Mouse (Mus musculus) lung, embryonic 15.5 days (tissue): ENCODE data around the gene Nyap2. TPM values are rescaled to one million over a fixed set of nuclear protein-coding genes. Genes with fewer than 3 reads are reported as not detected.
"Not testable (repeated sequence)": the region's sequence is repeated elsewhere in the genome, so short reads cannot be mapped to it uniquely, and the experiment has no call there.

ENCODE experiments used
- ATAC-seq: fragments of 200-750 bp; cut with Nextera tagmentation; 2 replicates; pipeline ENCODE4 v1.8.0; 2017; ENCODE audit warnings: moderate number of reproducible peaks, borderline replicate concordance; ENCODE audit not compliant: low FRiP score, low TSS enrichment; ENCODE audit errors: extremely low read depth
- H3K27ac ChIP-seq: fragments of 300-500 bp; sonication (generic); 2 replicates; pipeline ENCODE4 v1.5.1; 2015; ENCODE audit warnings: moderate library complexity, mild to moderate bottlenecking, inconsistent platforms
- H3K27me3 ChIP-seq: fragments of 300-500 bp; sonication (generic); 2 replicates; pipeline ENCODE4 v1.6.1; 2015; ENCODE audit warnings: inconsistent platforms
- H3K36me3 ChIP-seq: fragments of 300-500 bp; sonication (generic); 2 replicates; pipeline ENCODE4 v1.6.1; 2015; ENCODE audit warnings: inconsistent platforms
- H3K4me1 ChIP-seq: fragments of 300-500 bp; sonication (generic); 2 replicates; pipeline ENCODE4 v1.6.1; 2015; ENCODE audit warnings: inconsistent platforms
- H3K4me2 ChIP-seq: fragments of 300-500 bp; sonication (generic); 2 replicates; pipeline ENCODE4 v1.6.1; 2015; ENCODE audit warnings: inconsistent platforms, mild to moderate bottlenecking, moderate library complexity
- H3K4me3 ChIP-seq: fragments of 300-500 bp; sonication (generic); 2 replicates; pipeline ENCODE4 v1.5.1; 2015; ENCODE audit warnings: mild to moderate bottlenecking, inconsistent platforms
- H3K9ac ChIP-seq: fragments of 300-500 bp; sonication (generic); 2 replicates; pipeline ENCODE4 v1.6.1; 2015; ENCODE audit warnings: inconsistent platforms
- H3K9me3 ChIP-seq: fragments of 300-500 bp; sonication (generic); 2 replicates; pipeline ENCODE4 v1.6.1; 2016; ENCODE audit warnings: inconsistent platforms
- WGBS: fragments of 180-500 bp; shearing (Covaris S2); methylation state at CpG from one replicate; pipeline ENCODE4 v1.1.7; 2015; 5-methylcytosine and 5-hydroxymethylcytosine counted together
- polyA plus RNA-seq: library from polyadenylated mRNA; unstranded; fragments of >200 nt; fragmentation: Nextera tagmentation; extraction: Ambion mirVana; gene quantifications from 2 replicates; pipeline ENCODE4 v1.2.1, GENCODE M21; 2015

Gene Nyap2
- polyA plus RNA-seq, 1 experiment from 2014 or later = 0.25 TPM

DNA sequence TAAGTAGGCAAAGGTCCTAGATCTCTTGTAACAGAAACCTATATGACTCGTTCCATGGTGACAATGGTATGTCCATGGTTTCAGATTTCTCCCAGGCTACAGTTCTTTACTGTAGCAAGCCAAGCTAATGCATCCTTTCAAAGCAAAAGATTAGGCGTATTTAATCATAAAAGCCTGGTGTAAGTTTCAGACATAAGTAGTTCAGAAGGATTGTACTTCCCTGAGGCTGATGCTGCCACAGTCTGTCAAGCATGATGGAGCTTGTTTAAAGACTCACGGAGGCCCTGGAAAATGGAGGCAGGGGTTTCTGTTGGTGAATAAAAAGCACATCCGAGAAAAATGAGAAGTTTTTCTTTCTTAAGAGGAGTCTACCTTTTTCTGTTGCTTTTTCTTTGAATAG is 134.7 kb downstream of the Nyap2 start:
- no peak overlapping the region for H3K4me2 ChIP-seq
- no peak overlapping the region for H3K4me3 ChIP-seq
- no peaks in the 10 kb centered on the region for H3K27me3 ChIP-seq
- H3K9me3 ChIP-seq = no peaks in the 10 kb centered on the region
- H3K36me3 ChIP-seq = no peaks in the 10 kb centered on the region
- H3K4me1 ChIP-seq = no peaks in the 10 kb centered on the region
- WGBS = 60% methylated on average over 4 of the region's 4 CpGs
- no peak for ATAC-seq
- no peak overlapping the region for H3K27ac ChIP-seq
- no peak overlapping the region for H3K9ac ChIP-seq

DNA sequence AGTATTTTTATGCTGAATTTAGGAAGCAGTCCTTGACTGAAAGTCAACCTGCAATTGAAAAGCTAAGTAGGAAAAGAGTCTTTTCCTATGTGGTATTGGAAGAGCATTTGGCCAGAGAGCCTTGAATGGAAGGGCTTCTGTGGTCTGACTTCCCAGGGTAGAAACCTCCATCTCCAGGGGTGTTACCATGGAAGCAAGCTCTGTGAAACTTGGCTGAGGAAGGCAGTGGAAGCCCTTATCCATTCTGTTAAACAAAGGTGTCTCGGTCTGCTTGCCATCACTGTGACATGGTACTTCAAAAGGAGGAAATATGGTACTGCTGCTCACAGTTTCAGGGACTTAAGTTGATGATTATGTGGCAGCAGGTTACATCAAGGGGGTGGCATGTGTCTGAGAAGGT is 143.0 kb downstream of the Nyap2 start:
- no peak for ATAC-seq
- no peaks in the 10 kb centered on the region for H3K4me1 ChIP-seq
- 63% methylated on average over 1 of the region's 1 CpGs for WGBS

DNA sequence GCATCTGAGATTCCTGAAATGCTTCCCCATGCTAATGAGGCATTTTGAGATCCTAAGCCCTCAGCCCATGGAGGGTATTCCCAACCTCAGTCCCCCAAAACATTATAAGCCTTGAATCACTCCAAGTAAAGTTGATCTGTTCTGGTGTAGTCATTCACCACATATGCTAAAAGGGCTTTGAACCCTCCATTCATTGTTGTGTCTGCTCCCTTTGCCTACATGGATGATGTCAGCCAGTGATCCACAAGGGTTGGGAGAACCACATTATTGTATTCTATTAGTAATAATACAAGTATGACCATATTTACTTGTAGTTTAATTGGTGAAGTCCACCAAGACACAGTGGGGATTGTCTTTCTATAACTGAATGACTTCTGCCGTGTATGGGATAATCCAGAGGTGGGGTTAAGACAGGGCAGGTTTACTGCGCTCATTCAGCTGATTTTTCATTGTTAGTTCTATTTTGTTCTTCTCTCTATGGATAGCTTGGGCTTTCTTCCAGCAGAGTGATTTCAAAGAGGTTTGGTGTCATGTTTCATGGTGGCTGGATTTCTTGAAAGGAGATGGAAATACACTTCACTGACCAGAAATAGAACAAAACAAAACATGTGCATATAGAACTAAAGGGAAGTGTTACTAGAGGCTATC is 155.1 kb downstream of the Nyap2 start:
- WGBS = 59% methylated on average over 2 of the region's 2 CpGs

More for the DNA sequence above, 143.0 kb downstream of the Nyap2 start:
- Histone ChIP-seq H3K9ac (no peak overlapping the region), H3K36me3 (no peaks in the 10 kb centered on the region), H3K4me2 (no peak overlapping the region), H3K9me3 (no peaks in the 10 kb centered on the region), H3K27ac (no peak overlapping the region), H3K4me3 (no peak overlapping the region), H3K27me3 (no peaks in the 10 kb centered on the region)

DNA sequence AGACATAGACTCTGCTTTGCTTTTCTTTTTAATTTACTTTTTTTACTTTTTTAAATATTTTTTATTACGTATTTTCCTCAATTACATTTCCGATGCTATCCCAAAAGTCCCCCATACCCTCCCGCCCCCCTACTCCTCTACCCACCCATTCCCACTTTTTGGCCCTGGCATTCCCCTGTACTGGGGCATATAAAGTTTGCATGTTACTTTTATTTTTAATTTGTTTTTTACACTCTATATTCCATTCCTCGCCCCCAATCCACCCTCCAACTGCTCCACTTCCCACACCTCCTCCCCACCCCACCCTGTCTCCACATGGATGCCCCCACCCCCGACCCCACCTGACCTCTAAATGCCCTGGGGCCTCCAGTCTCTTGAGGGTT is 155.6 kb downstream of the Nyap2 start:
- not testable (repeated sequence) for ATAC-seq, H3K27ac ChIP-seq
- WGBS = 83% methylated on average over 5 of the region's 5 CpGs

More for the DNA sequence above, 155.1 kb downstream of the Nyap2 start:
- H3K27ac ChIP-seq = no peak overlapping the region
- no peaks in the 10 kb centered on the region for H3K27me3 ChIP-seq
- H3K4me2 ChIP-seq = no peak overlapping the region
- H3K9me3 ChIP-seq = no peaks in the 10 kb centered on the region
- H3K4me1 ChIP-seq = no peaks in the 10 kb centered on the region
- ATAC-seq = no peak
- H3K36me3 ChIP-seq = no peaks in the 10 kb centered on the region
- H3K4me3 ChIP-seq = no peak overlapping the region
- H3K9ac ChIP-seq = no peak overlapping the region

DNA sequence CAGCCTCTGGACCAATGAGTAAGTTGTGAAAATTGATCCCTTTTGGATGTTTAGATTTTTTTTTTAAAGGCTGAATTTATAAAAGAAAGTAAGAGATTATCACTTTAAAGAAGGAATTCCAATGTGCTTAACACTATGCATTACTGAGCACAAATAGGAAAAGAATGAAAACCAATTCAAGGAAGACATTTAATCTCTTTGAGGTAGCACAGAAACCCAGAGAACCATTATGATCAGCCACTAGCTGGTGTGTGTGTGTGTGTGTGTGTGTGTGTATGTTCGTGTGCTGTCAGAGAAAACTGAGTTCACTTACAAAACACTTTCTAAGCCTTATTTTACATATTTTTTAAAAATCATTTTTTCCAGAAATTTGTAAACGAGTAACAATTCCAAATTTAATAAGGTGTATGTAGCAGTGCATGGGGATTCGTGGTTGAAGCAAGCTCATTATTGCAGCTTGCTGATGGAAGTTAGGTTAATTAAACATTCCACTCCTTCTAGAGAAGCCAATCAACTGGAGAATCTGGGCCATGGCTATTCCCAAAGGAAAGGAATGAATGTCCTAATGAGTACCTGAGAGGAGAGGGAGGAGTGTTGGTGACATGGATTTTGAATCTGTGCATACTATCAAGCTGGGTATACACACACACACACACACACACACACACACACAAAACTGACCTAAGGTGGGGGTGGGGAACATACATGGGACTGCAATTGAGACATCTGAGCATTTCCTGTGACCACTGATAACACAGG is 171.9 kb downstream of the Nyap2 start:
- Histone ChIP-seq H3K4me3 (no peak overlapping the region), H3K27me3 (no peaks in the 10 kb centered on the region), H3K4me1 (no peaks in the 10 kb centered on the region), H3K4me2 (no peak overlapping the region), H3K36me3 (no peaks in the 10 kb centered on the region), H3K9ac (no peak overlapping the region), H3K27ac (no peak overlapping the region), H3K9me3 (no peaks in the 10 kb centered on the region)
- ATAC-seq = no peak
- WGBS = 67% methylated on average over 3 of the region's 3 CpGs

More for the DNA sequence above, 155.6 kb downstream of the Nyap2 start:
- H3K36me3 ChIP-seq, H3K9ac ChIP-seq, H3K4me2 ChIP-seq, H3K4me3 ChIP-seq, H3K27me3 ChIP-seq, H3K9me3 ChIP-seq, H3K4me1 ChIP-seq: not testable (repeated sequence)

DNA sequence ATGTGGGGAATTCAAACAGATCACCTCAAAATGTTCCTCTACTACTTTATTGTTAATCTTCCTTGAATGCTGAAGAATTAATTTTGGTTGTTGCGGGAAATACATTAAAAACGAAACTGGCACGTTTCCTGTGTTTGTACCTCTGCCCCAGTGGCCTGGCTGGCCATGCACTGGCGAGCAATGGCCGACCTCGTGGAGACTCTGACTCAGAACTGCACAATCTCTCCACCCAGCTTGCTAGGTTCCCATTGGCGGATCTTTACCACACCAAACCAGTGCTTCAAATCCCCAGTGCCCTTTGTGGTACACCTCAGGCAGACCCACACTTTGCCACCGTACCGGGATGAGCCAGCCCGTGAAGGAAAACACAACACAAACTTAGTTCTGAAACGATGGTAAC is 173.3 kb downstream of the Nyap2 start:
- ATAC-seq = no peak
- H3K27ac ChIP-seq = no peak overlapping the region
- H3K4me2 ChIP-seq = no peak overlapping the region
- H3K27me3 ChIP-seq = no peaks in the 10 kb centered on the region
- no peaks in the 10 kb centered on the region for H3K4me1 ChIP-seq
- H3K4me3 ChIP-seq = no peak overlapping the region
- no peaks in the 10 kb centered on the region for H3K36me3 ChIP-seq
- 86% methylated on average over 11 of the region's 11 CpGs for WGBS
- H3K9ac ChIP-seq = no peak overlapping the region
- H3K9me3 ChIP-seq = no peaks in the 10 kb centered on the region

DNA sequence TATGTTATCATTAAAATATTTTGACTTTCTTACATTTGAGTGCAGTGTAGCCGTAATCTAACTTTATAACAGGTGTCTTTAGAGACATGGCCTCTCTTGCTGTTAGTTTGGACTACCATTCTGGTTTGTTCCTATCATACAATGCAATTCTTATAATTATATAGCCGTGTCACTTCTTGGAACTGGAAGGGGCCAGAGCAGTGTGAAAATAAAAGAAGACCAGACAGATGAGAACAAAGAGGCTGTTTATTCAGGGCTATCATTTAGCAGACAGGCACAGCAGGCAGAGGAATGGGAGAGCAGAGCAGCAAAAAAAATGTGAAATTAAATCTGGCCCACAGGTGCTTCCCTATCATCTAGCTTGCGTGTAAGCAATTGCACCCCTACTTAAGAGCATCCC is 189.7 kb downstream of the Nyap2 start:
- Histone ChIP-seq H3K9me3 (no peaks in the 10 kb centered on the region), H3K27me3 (no peaks in the 10 kb centered on the region), H3K4me1 (no peaks in the 10 kb centered on the region), H3K4me3 (no peak overlapping the region), H3K4me2 (no peak overlapping the region), H3K27ac (no peak overlapping the region), H3K9ac (no peak overlapping the region), H3K36me3 (no peaks in the 10 kb centered on the region)
- WGBS = 70% methylated on average over 3 of the region's 3 CpGs
- ATAC-seq = no peak

DNA sequence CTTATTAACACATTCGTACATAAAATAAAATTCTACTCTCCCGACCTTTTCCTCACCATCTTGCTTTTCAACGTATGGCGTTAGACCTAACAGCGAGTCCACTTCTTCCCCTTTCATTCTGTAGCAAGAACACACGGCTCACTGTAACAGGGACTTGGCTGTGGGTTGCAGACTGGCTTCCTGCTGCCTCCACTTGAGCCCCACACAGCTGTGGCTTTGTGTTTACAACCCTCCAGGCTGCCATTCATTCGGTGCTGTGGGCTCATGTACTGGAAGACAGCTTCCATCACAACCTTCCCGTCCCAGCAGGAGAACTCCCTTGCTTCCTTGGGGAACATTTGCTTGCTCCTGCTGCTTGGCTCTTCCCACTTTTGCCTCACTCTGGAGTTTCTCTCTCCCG is 204.2 kb downstream of the Nyap2 start:
- Histone ChIP-seq H3K36me3 (no peaks in the 10 kb centered on the region), H3K4me2 (no peak overlapping the region), H3K27me3 (no peaks in the 10 kb centered on the region), H3K4me3 (no peak overlapping the region), H3K27ac (no peak overlapping the region), H3K4me1 (no peaks in the 10 kb centered on the region), H3K9ac (no peak overlapping the region), H3K9me3 (no peaks in the 10 kb centered on the region)
- no peak for ATAC-seq
- 47% methylated on average over 9 of the region's 9 CpGs for WGBS

DNA sequence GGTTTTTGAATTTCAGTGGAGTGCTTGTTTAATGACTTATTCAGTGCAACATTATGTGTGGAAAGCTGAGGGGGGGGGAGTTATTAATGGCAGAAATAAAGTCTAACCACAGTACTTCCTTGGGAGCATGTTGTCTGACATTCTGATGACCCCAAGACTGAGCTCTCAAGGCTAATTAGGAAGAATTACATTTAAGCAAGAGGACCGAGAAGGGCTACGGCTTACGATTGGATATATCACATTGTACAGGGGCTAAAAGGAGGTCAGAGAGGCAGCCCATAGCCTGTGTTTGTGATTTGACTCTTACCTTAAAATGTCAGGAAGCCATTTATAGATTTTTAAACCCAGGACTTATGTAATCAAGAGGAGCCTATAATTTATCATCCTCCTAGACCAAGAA is 208.9 kb downstream of the Nyap2 start:
- Histone ChIP-seq H3K9me3 (no peaks in the 10 kb centered on the region), H3K36me3 (no peaks in the 10 kb centered on the region), H3K9ac (no peak overlapping the region), H3K4me2 (no peak overlapping the region), H3K27ac (no peak overlapping the region), H3K4me1 (no peaks in the 10 kb centered on the region), H3K4me3 (no peak overlapping the region), H3K27me3 (no peaks in the 10 kb centered on the region)
- WGBS = 59% methylated on average over 3 of the region's 3 CpGs
- ATAC-seq = no peak

DNA sequence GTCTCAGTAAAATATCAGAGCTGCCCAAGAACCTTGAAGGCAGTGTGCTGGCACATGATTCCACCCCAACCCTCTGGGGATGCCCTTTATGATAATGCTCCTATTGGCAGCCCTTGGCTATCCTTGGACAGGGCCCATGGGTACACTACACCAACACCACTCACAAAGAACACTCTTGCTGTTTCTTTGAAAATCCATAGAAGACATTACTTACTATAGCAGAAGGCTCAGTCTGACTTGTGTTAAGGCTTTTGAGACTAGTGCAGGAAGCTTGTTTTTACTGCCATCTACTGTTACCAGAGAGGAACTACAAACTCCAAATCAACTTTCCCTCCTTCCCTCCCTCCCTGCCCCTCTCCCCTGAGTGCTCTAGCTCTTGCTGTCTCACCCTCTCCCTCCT is 210.3 kb downstream of the Nyap2 start:
- no peaks in the 10 kb centered on the region for H3K4me1 ChIP-seq
- H3K36me3 ChIP-seq = no peaks in the 10 kb centered on the region
- no peaks in the 10 kb centered on the region for H3K27me3 ChIP-seq
- H3K4me2 ChIP-seq = no peak overlapping the region
- no peak for ATAC-seq
- no peak overlapping the region for H3K27ac ChIP-seq
- H3K4me3 ChIP-seq = no peak overlapping the region
- no peak overlapping the region for H3K9ac ChIP-seq
- no peaks in the 10 kb centered on the region for H3K9me3 ChIP-seq

DNA sequence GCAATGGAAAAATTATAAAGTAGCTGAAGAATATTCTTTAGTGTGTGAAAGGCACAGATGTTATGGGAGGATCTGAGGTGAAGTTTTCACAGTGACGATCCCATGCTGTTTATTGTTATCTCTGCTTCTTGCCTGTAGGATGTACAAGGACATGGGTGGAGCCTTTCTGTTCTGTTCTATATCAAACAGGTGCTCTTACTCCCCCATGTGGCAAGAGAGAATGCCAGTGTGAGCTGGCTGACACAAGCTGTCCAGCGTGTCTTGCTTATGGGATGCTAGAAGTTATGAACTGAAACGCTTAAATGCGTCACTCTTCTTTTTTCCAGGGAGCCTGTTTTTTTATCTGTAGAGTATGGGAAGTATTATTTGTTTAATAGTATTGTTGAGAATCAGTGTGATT is 224.0 kb downstream of the Nyap2 start:
- 45% methylated on average over 4 of the region's 4 CpGs for WGBS
- ATAC-seq = no peak
- no peak overlapping the region for H3K4me2 ChIP-seq
- no peaks in the 10 kb centered on the region for H3K36me3 ChIP-seq
- H3K9me3 ChIP-seq = no peaks in the 10 kb centered on the region
- H3K9ac ChIP-seq = no peak overlapping the region
- H3K27me3 ChIP-seq = no peaks in the 10 kb centered on the region
- no peak overlapping the region for H3K4me3 ChIP-seq
- H3K27ac ChIP-seq = no peak overlapping the region
- no peaks in the 10 kb centered on the region for H3K4me1 ChIP-seq

DNA sequence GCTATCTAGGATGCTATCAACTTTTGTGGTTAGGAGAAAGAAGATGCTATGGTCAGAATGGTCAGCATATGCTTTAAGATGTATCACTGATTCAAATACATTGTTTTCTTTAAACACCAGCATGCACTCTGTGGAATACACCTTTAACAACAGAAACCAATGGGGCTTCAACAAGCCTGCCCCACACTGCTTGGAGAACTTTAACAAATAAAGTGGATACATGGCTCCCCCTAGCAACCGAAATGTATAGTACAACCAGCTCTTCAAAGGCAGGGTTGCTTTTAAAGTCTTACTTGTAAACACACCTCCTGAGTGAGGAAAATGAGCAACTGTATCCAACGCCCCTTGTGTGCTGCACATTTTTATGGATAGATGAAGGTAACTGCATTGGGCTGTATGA is 224.9 kb downstream of the Nyap2 start:
- no peak overlapping the region for H3K4me2 ChIP-seq
- no peak overlapping the region for H3K4me3 ChIP-seq
- H3K4me1 ChIP-seq = no peaks in the 10 kb centered on the region
- H3K9ac ChIP-seq = no peak overlapping the region
- no peaks in the 10 kb centered on the region for H3K36me3 ChIP-seq
- no peak for ATAC-seq
- H3K9me3 ChIP-seq = no peaks in the 10 kb centered on the region
- H3K27ac ChIP-seq = no peak overlapping the region
- 0% methylated on average over 2 of the region's 2 CpGs for WGBS
- no peaks in the 10 kb centered on the region for H3K27me3 ChIP-seq
